Mouse (Mus musculus) midbrain, embryonic 16.5 days (tissue): ENCODE measurements at regions not wholly inside any gene's neighbourhood (a gene's known extent, or its start where the extent isn't known, plus 50 kb on each side); places are given as distances from the start of the nearest gene placed in this dataset.

ENCODE experiments used
- ATAC-seq: fragments of 200-750 bp; cut with Nextera tagmentation; 2 replicates; pipeline ENCODE4 v1.8.0; 2017; ENCODE audit warnings: moderate TSS enrichment
- H3K27ac ChIP-seq: fragments of 300-500 bp; sonication (generic); 2 replicates; pipeline ENCODE4 v1.5.1; 2014; ENCODE audit warnings: mild to moderate bottlenecking, low read length, mixed read lengths
- H3K27me3 ChIP-seq: fragments of 300-500 bp; sonication (generic); 2 replicates; pipeline ENCODE4 v1.6.1; 2014; ENCODE audit warnings: low read depth, low read length, mixed read lengths; ENCODE audit not compliant: control insufficient read depth, insufficient read depth
- H3K36me3 ChIP-seq: fragments of 300-500 bp; sonication (generic); 2 replicates; pipeline ENCODE4 v1.6.1; 2014; ENCODE audit warnings: mild to moderate bottlenecking, low read length, moderate library complexity, mixed read lengths; ENCODE audit not compliant: control insufficient read depth, insufficient read depth
- H3K4me1 ChIP-seq: fragments of 300-500 bp; sonication (generic); 2 replicates; pipeline ENCODE4 v1.6.1; 2014; ENCODE audit warnings: mild to moderate bottlenecking, low read length, mixed read lengths; ENCODE audit not compliant: control insufficient read depth, insufficient read depth
- H3K4me2 ChIP-seq: fragments of 300-500 bp; sonication (generic); 2 replicates; pipeline ENCODE4 v1.6.1; 2014; ENCODE audit warnings: mild to moderate bottlenecking, low read length, mixed read lengths
- H3K4me3 ChIP-seq: fragments of 300-500 bp; sonication (generic); 2 replicates; pipeline ENCODE4 v1.5.1; 2014; ENCODE audit warnings: low read depth, mild to moderate bottlenecking, low read length, moderate library complexity, mixed read lengths
- H3K9ac ChIP-seq: fragments of 300-500 bp; sonication (generic); 2 replicates; pipeline ENCODE4 v1.6.1; 2014; ENCODE audit warnings: low read depth, low read length, mixed read lengths
- H3K9me3 ChIP-seq: fragments of 300-500 bp; sonication (generic); replicated peaks from 2 replicates; pipeline ENCODE4 v1.6.1; 2014; ENCODE audit warnings: mild to moderate bottlenecking, low read length, mixed read lengths; ENCODE audit not compliant: control insufficient read depth, poor library complexity, severe bottlenecking
- WGBS: fragments of 180-500 bp; shearing (Covaris S2); extraction: QIAGEN DNeasy Blood & Tissue Kit; methylation state at CpG from one replicate; pipeline ENCODE4 v1.1.7; 2014; 5-methylcytosine and 5-hydroxymethylcytosine counted together

DNA sequence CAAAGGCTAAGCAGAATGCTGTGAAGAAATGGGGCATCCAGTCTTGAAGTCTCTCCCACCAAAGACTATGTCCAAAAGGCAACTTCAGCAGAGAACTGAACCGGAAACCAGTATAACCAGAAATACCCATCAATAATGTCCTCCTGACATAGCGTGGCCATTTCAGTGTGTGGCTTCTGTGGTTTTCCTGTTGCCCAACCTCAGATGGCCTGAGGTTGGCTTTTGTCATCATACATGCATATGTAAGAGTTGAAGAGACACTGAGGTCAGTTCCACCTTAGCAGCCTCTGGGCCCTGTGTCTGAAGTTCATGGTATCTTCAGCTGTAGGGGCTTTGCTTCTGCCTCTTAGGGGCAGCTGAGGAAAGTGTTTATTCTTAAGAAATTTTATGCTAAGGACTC lies 98.1 kb upstream of the Rbm19 start:
- no peak overlapping the region for H3K4me3 ChIP-seq
- no peak for ATAC-seq
- WGBS, result 93% methylated on average over 2 of the region's 2 CpGs

DNA sequence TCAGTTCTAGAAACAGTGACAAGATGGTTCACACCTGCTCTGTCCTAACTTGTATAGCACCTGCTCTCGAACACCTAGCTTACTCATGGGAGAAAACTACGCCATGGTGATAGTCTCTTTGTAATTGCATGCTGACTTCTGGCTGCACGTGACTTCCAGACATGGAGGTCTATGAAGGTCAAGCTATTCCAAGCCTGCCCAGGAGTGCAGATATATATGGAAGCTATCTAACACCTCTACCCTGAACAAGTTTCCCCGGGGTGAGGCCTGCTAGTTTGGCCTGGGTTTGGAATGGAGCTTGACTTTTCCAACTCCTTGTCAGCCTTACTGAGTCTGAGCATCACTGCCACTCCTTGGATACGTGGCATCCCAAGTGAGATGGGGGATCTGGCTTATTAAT lies 95.5 kb upstream of the Rbm19 start:
- H3K36me3 ChIP-seq, result no peaks in the 10 kb centered on the region
- H3K9me3 ChIP-seq, result no peaks in the 10 kb centered on the region
- 88% methylated on average over 5 of the region's 5 CpGs for WGBS
- peaks cover 18% of the 10 kb centered on the region for H3K4me1 ChIP-seq
- H3K4me2 ChIP-seq, result no peak overlapping the region
- H3K9ac ChIP-seq, result no peak overlapping the region
- no peak overlapping the region for H3K27ac ChIP-seq
- no peak overlapping the region for H3K4me3 ChIP-seq
- ATAC-seq, result no peak
- H3K27me3 ChIP-seq, result no peaks in the 10 kb centered on the region

More for the DNA sequence above, 98.1 kb upstream of the Rbm19 start:
- H3K9ac ChIP-seq, result no peak overlapping the region
- no peak overlapping the region for H3K4me2 ChIP-seq
- H3K36me3 ChIP-seq, result no peaks in the 10 kb centered on the region
- no peak overlapping the region for H3K27ac ChIP-seq
- peaks cover 1% of the 10 kb centered on the region; the same call in 1 of the 2 replicates for H3K4me1 ChIP-seq
- no peaks in the 10 kb centered on the region for H3K9me3 ChIP-seq
- no peaks in the 10 kb centered on the region for H3K27me3 ChIP-seq

DNA sequence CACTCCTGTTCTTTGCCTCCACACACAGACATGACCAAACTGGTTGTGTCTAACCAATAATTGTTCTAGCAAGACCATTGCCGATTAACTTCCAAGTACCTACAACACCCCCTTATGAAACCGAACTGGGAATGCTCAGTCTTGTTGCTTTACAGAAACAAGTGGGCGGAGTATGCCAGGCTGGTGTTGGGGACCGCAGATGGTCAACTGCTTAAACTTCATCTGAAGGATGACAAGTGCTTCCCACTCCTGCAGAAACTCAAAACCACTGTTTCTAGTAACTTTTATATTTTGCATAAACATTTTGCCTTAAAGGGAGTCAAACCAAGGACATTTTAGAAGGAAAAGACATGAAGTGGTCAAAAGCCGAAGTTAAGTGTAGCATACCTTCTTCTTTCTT lies 94.0 kb upstream of the Rbm19 start:
- 91% methylated on average over 5 of the region's 5 CpGs for WGBS
- H3K36me3 ChIP-seq, result no peaks in the 10 kb centered on the region
- no peak overlapping the region for H3K4me2 ChIP-seq
- no peak overlapping the region for H3K9ac ChIP-seq
- no peak for ATAC-seq
- H3K4me1 ChIP-seq, result peaks cover 18% of the 10 kb centered on the region
- H3K4me3 ChIP-seq, result no peak overlapping the region
- no peaks in the 10 kb centered on the region for H3K27me3 ChIP-seq
- H3K27ac ChIP-seq, result no peak overlapping the region
- no peaks in the 10 kb centered on the region for H3K9me3 ChIP-seq

DNA sequence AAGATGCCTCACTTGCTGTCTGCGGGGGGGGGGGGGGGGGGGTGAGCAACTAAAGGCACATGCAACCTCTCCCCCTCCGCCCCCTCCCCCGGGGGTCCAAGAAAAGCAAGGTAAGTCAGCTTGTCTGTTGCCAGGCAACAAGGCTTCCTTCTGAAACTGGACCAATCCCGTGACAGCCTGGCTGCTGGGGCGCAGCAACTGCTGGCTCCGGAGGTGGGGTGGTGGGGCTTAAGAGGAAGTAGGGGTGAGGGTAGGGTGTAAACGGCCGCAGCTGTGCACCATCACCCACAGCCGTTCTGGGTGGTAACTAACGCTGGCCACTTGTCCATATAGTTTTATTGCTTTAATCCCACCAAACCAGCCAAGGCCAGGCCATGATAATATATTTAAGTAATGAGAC lies 92.2 kb upstream of the Rbm19 start:
- peak; percentile 92 for ATAC-seq
- H3K27me3 ChIP-seq, result no peaks in the 10 kb centered on the region
- 2% methylated on average over 9 of the region's 10 CpGs for WGBS
- peak overlapping the region; percentile 45; the same call in 1 of the 2 replicates for H3K9ac ChIP-seq
- peak overlapping the region; percentile 7 for H3K4me3 ChIP-seq
- peak overlapping the region; percentile 43 for H3K4me2 ChIP-seq
- H3K9me3 ChIP-seq, result no peaks in the 10 kb centered on the region
- peak overlapping the region; percentile 69 for H3K27ac ChIP-seq
- H3K36me3 ChIP-seq, result no peaks in the 10 kb centered on the region
- peaks cover 18% of the 10 kb centered on the region for H3K4me1 ChIP-seq

DNA sequence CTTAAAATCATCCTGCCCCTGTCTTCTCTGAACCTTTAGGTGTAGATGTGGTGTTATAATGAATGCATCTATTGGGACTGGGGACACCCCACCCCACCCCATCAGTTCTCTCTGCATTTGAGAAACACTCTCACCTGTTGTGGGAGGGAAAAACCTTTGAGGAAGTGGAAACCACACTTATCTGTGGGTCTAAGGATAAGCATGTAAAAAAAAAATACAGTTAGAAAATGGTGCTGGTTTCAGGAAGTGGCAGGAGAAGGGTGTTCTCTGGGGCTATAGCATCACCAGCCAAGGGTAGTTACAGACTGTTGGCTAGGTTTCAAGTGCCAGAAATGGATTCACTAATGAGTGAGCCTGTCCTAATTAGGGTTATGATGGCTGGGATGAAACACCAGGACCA lies 91.1 kb upstream of the Rbm19 start:
- peaks cover 18% of the 10 kb centered on the region for H3K4me1 ChIP-seq
- H3K9ac ChIP-seq, result no peak overlapping the region
- H3K4me2 ChIP-seq, result no peak overlapping the region
- no peak for ATAC-seq
- no peak overlapping the region for H3K27ac ChIP-seq
- no peaks in the 10 kb centered on the region for H3K27me3 ChIP-seq
- no peak overlapping the region for H3K4me3 ChIP-seq
- H3K9me3 ChIP-seq, result no peaks in the 10 kb centered on the region
- no peaks in the 10 kb centered on the region for H3K36me3 ChIP-seq

DNA sequence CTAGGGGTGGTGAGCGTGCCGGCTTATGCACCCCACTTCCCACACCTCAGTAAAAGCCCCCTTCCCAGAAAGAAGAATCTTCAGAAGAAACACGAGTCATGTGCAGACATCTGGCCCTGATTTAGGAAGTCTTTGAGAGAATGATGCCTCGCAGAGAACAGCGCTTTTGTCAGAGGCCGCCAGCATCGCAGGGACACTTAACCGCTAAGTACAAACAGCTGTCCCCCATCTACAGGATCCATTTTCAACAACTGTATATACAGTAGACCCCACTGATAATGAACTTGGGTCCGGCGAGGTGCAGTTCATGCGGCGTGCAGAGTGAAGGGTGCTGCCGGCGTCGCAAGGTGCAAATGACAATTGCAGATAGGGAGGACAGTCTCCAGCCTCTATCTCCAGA lies 85.4 kb upstream of the Rbm19 start:
- ATAC-seq, result no peak
- Histone ChIP-seq H3K36me3 (no peaks in the 10 kb centered on the region), H3K27me3 (no peaks in the 10 kb centered on the region), H3K27ac (no peak overlapping the region), H3K4me1 (no peaks in the 10 kb centered on the region), H3K9ac (no peak overlapping the region), H3K4me2 (no peak overlapping the region), H3K9me3 (no peaks in the 10 kb centered on the region), H3K4me3 (no peak overlapping the region)
- WGBS, result 95% methylated on average over 15 of the region's 15 CpGs

DNA sequence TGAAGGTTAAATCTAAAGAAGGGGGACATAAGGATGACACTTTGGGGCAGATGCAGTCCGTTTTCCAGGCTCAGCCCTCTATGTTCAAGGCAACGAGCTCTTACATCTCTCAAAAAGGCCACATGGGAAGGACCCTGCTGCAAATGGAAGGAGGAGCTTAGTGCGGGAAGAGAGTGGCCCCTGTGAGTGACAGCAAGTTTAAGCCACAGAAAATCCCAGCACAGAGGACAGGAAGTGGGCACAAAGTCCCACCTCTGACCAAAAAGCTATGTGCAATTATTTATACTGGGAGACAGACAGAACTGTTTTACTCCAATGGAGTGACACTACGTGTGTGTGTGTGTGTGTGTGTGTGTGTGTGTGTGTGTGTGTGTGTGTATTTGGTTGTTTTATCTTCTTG lies 84.7 kb upstream of the Rbm19 start:
- Histone ChIP-seq H3K4me2 (no peak overlapping the region), H3K9ac (no peak overlapping the region), H3K9me3 (no peaks in the 10 kb centered on the region), H3K27ac (no peak overlapping the region), H3K4me1 (no peaks in the 10 kb centered on the region), H3K4me3 (no peak overlapping the region), H3K36me3 (no peaks in the 10 kb centered on the region), H3K27me3 (no peaks in the 10 kb centered on the region)
- WGBS, result 64% methylated on average over 4 of the region's 4 CpGs
- no peak for ATAC-seq

DNA sequence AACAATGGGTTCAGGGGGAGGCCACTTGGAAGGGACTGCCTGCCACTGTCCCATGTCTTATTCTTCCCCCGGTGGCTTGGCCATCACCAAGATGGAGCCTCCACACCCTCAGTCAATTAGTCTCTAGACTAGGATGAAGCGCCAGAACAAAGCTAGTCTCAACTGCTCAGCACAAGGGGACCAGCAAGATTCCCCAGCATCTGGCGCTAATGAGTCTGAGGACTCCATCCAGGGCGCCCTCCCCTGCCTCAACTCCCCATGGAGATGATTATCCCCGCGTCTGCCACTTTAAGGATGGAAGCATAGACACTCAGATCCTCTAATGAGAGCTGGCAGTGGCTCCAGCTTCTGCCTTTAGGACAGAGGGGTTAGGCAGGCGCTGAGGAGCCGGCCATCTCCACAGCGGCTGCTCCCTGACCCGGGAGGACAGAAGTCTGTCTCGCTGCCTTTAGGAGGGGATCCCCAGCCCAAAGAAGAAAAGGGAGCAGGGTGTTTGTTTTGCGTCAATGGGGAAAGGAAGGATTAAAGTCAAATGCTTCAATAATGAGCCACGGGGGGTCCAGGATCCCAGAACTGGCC lies 81.7 kb upstream of the Rbm19 start:
- no peak for ATAC-seq
- H3K9me3 ChIP-seq, result no peaks in the 10 kb centered on the region
- no peaks in the 10 kb centered on the region for H3K27me3 ChIP-seq
- no peaks in the 10 kb centered on the region for H3K4me1 ChIP-seq
- H3K9ac ChIP-seq, result no peak overlapping the region
- no peak overlapping the region for H3K27ac ChIP-seq
- WGBS, result 2% methylated on average over 13 of the region's 13 CpGs
- H3K4me2 ChIP-seq, result no peak overlapping the region
- no peak overlapping the region for H3K4me3 ChIP-seq
- no peaks in the 10 kb centered on the region for H3K36me3 ChIP-seq

DNA sequence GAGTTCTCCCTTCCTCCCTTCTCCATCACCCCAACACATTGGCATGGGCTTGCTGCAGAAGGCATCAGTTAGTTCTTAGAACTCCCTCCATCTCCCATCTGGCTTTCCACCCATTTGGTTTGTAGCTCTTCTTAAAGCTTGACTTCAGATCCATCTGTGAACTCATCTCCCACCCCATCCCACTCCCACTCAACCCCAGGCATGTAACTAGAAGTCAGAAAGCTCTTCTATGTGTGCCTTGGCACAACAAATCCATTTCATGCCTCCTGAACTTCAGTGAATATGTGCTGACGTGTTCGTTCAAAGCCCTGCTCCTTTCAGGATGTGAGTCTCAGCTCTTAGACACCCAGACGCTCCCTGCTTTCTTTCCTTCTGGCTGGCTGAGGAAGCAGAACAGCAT lies 81.0 kb upstream of the Rbm19 start:
- Histone ChIP-seq H3K27ac (no peak overlapping the region), H3K36me3 (no peaks in the 10 kb centered on the region), H3K4me2 (no peak overlapping the region), H3K9me3 (no peaks in the 10 kb centered on the region), H3K27me3 (no peaks in the 10 kb centered on the region), H3K4me1 (no peaks in the 10 kb centered on the region), H3K9ac (no peak overlapping the region), H3K4me3 (no peak overlapping the region)
- ATAC-seq, result no peak
- 78% methylated on average over 3 of the region's 3 CpGs for WGBS
